ENCODE assay signal across 8 mouse cellular contexts in the genomic region with DNA sequence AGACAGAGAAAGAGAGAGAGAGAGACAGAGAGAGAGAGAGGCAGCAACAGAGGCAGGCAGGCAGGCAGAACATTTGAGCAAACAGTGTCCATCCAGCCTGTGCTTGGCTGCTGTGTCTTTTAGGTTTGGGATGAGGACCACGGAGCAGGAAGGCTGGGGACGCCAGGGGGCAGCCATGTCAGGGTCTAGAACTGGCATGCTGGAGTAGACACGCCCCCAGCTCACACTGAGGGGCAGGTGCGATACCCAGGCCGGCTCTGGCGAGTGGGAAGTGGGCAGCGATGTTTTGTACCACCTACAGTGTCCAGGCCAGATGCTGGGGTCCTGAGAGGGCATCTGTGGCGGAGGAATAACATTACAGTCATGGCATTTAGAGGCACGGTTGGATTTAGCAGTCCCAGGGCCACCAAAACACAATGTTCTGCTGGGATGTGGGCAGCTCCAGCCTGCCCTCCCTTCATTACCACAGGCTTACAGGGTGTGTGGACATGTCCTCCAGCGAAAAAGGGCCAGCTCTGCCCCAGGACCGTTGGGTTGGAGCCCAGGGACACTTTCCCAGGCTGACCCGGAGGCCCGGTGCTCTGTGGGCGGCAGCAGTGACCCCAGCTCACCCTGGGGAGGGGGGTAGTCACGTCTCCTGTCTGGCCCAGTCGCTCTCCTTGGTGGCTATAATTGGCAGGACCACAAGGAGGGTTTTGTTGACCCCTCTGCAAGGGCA.
DNase-seq lines count a peak whose midpoint lies in the region; ATAC-seq lines count a peak whose summit lies in the region.

No protein-coding gene starts in this region.

- peak; percentile 61 for DNase-seq in NIH3T3 (ENCODE audit: low read depth)
- peak; percentile 32 for DNase-seq in embryo, embryonic 11.5 days (ENCODE audit: low read depth, low spot score)
- DNase-seq in urinary bladder, postnatal 4 days (ENCODE audit: low spot score in 2 of 2) = no peak

- H3K9ac ChIP-seq in hindbrain, embryonic 15.5 days = no peak overlapping the region
- H3K9ac ChIP-seq in hindbrain, embryonic 13.5 days = no peak overlapping the region
- no peak overlapping the region for H3K9ac ChIP-seq in kidney, embryonic 14.5 days (ENCODE audit: low read depth, low read length)
- no peak overlapping the region for H3K9ac ChIP-seq in midbrain, embryonic 13.5 days (replicated peaks)

- ATAC-seq in hindbrain, embryonic 15.5 days (ENCODE audit: low FRiP score, low read depth) = peak; percentile 27; the same call in 1 of the 2 replicates
- no peak for ATAC-seq in hindbrain, embryonic 13.5 days (ENCODE audit: low FRiP score)
- ATAC-seq in kidney, embryonic 14.5 days (ENCODE audit: low FRiP score, low TSS enrichment) = peak; percentile 68
- ATAC-seq in midbrain, embryonic 13.5 days = peak; percentile 56; the same call in 1 of the 2 replicates
- no peak for ATAC-seq in granulocyte monocyte progenitor cell, adult 5-6 weeks (replicated peaks; ENCODE audit: poor library complexity, severe bottlenecking)

- H3K27me3 ChIP-seq in hindbrain, embryonic 15.5 days = no peaks in the 10 kb centered on the region
- peaks cover 4% of the 10 kb centered on the region; the same call in 1 of the 2 replicates for H3K27me3 ChIP-seq in hindbrain, embryonic 13.5 days
- no peaks in the 10 kb centered on the region for H3K27me3 ChIP-seq in kidney, embryonic 14.5 days (ENCODE audit: control insufficient read depth, insufficient read depth, low read length)
- 0 out of 2 replicates have a peak, but pooled peaks cover 6% of the 10 kb centered on the region for H3K27me3 ChIP-seq in midbrain, embryonic 13.5 days

- H3K9me3 ChIP-seq in hindbrain, embryonic 15.5 days = no peaks in the 10 kb centered on the region
- H3K9me3 ChIP-seq in hindbrain, embryonic 13.5 days = no peaks in the 10 kb centered on the region
- no peaks in the 10 kb centered on the region for H3K9me3 ChIP-seq in kidney, embryonic 14.5 days (ENCODE audit: control insufficient read depth, low read length)
- no peaks in the 10 kb centered on the region for H3K9me3 ChIP-seq in midbrain, embryonic 13.5 days

- no peak overlapping the region for H3K27ac ChIP-seq in hindbrain, embryonic 15.5 days (replicated peaks)
- H3K27ac ChIP-seq in hindbrain, embryonic 13.5 days = no peak overlapping the region
- H3K27ac ChIP-seq in kidney, embryonic 14.5 days (ENCODE audit: low read depth, low read length) = no peak overlapping the region
- no peak overlapping the region for H3K27ac ChIP-seq in midbrain, embryonic 13.5 days

- H3K36me3 ChIP-seq in hindbrain, embryonic 15.5 days = no peaks in the 10 kb centered on the region
- no peaks in the 10 kb centered on the region for H3K36me3 ChIP-seq in hindbrain, embryonic 13.5 days
- no peaks in the 10 kb centered on the region for H3K36me3 ChIP-seq in kidney, embryonic 14.5 days (ENCODE audit: control insufficient read depth, insufficient read depth, low read length)
- no peaks in the 10 kb centered on the region for H3K36me3 ChIP-seq in midbrain, embryonic 13.5 days

- H3K4me2 ChIP-seq in hindbrain, embryonic 15.5 days = no peak overlapping the region
- H3K4me2 ChIP-seq in hindbrain, embryonic 13.5 days = no peak overlapping the region
- H3K4me2 ChIP-seq in kidney, embryonic 14.5 days (replicated peaks; ENCODE audit: low read depth, low read length) = no peak overlapping the region
- H3K4me2 ChIP-seq in midbrain, embryonic 13.5 days (replicated peaks) = 0 out of 2 replicates have a peak overlapping the region, but pooled peaks have one; percentile 0

- peaks cover 5% of the 10 kb centered on the region; the same call in 1 of the 2 replicates for H3K4me1 ChIP-seq in hindbrain, embryonic 15.5 days (replicated peaks)
- H3K4me1 ChIP-seq in hindbrain, embryonic 13.5 days (replicated peaks) = peaks cover 16% of the 10 kb centered on the region
- no peaks in the 10 kb centered on the region for H3K4me1 ChIP-seq in kidney, embryonic 14.5 days (ENCODE audit: control insufficient read depth, insufficient read depth, low read length)
- H3K4me1 ChIP-seq in midbrain, embryonic 13.5 days (replicated peaks) = peaks cover 13% of the 10 kb centered on the region

- H3K4me3 ChIP-seq in hindbrain, embryonic 15.5 days = no peak overlapping the region
- no peak overlapping the region for H3K4me3 ChIP-seq in hindbrain, embryonic 13.5 days
- no peak overlapping the region for H3K4me3 ChIP-seq in kidney, embryonic 14.5 days (ENCODE audit: low read length)
- H3K4me3 ChIP-seq in midbrain, embryonic 13.5 days (replicated peaks) = no peak overlapping the region

- 30% methylated on average over 16 of the region's 16 CpGs for WGBS in hindbrain, embryonic 15.5 days
- WGBS in hindbrain, embryonic 13.5 days = 28% methylated on average over 16 of the region's 16 CpGs
- WGBS in kidney, embryonic 14.5 days = 31% methylated on average over 16 of the region's 16 CpGs
- WGBS in midbrain, embryonic 13.5 days = 36% methylated on average over 16 of the region's 16 CpGs

Comparison
In these comparisons a context has a peak if more than half of its experiments do, and no peak if none do; other contexts are left out.
1. ATAC-seq: peak in hindbrain, embryonic 15.5 days (single experiment), kidney, embryonic 14.5 days (single experiment) and midbrain, embryonic 13.5 days (single experiment); none in hindbrain, embryonic 13.5 days (single experiment) and granulocyte monocyte progenitor cell, adult 5-6 weeks (single experiment).
2. DNase-seq: peak in NIH3T3 (single experiment) and embryo, embryonic 11.5 days (single experiment); none in urinary bladder, postnatal 4 days (0 of 2).